In genomic region chr14:25694569-25694897, GRCm38 (mm10) we compare ENCODE assay signal across 8 mouse cellular contexts. TPM values are rescaled to one million over a fixed set of nuclear protein-coding genes. Genes with fewer than 3 reads are reported as not detected.
DNase-seq lines count a peak whose midpoint lies in the region; ATAC-seq and TF ChIP-seq lines count a peak whose summit lies in the region.

No protein-coding gene starts in this region.

- TF ChIP-seq CTCF in heart, postnatal 0 days (IDR thresholded peaks at IDR 0.05; ENCODE audit: low read depth) = no peak

- WGBS in heart, postnatal 0 days = 2% methylated on average over 10 of the region's 10 CpGs
- WGBS in limb, embryonic 10.5 days = 1% methylated on average over 10 of the region's 10 CpGs
- WGBS in midbrain, embryonic 15.5 days = 2% methylated on average over 10 of the region's 10 CpGs

- ATAC-seq in heart, postnatal 0 days (ENCODE audit: insufficient read depth, low read depth) = peak; percentile 15
- ATAC-seq in midbrain, embryonic 15.5 days (replicated peaks) = peak; percentile 44

- H3K4me1 ChIP-seq in heart, postnatal 0 days (ENCODE audit: control insufficient read depth, insufficient read depth) = peaks cover 22% of the 10 kb centered on the region
- H3K4me1 ChIP-seq in limb, embryonic 10.5 days = peaks cover 34% of the 10 kb centered on the region
- peaks cover 26% of the 10 kb centered on the region for H3K4me1 ChIP-seq in midbrain, embryonic 15.5 days

- DNase-seq in adrenal gland, postnatal 10 days = peak; percentile 47
- DNase-seq in adrenal gland, postnatal 4 days (ENCODE audit: low spot score in 2 of 2) = no peak
- peak; percentile 68 for DNase-seq in ZHBTc4 (ENCODE audit: low read depth, low spot score)
- no peak for DNase-seq in heart, postnatal 0 days (ENCODE audit: low spot score)
- DNase-seq in limb, embryonic 10.5 days (ENCODE audit: low spot score) = peak; percentile 59
- no peak for DNase-seq in right cerebral cortex, postnatal 36 days (ENCODE audit: low spot score in 2 of 2)
- no peak for DNase-seq in adrenal gland, adult 18-20 months (ENCODE audit: low spot score in 2 of 2)

- peak overlapping the region; percentile 87 for H3K9ac ChIP-seq in heart, postnatal 0 days (replicated peaks; ENCODE audit: low read depth, low read length)
- H3K9ac ChIP-seq in midbrain, embryonic 15.5 days = peak overlapping the region; percentile 75

- peaks cover 37% of the 10 kb centered on the region for H3K36me3 ChIP-seq in heart, postnatal 0 days (replicated peaks; ENCODE audit: control insufficient read depth, insufficient read depth, low read length)
- H3K36me3 ChIP-seq in limb, embryonic 10.5 days = peaks cover 39% of the 10 kb centered on the region
- peaks cover 18% of the 10 kb centered on the region; the same call in 1 of the 2 replicates for H3K36me3 ChIP-seq in midbrain, embryonic 15.5 days (replicated peaks)

- no peaks in the 10 kb centered on the region for H3K9me3 ChIP-seq in heart, postnatal 0 days (replicated peaks; ENCODE audit: control insufficient read depth, low read length)
- no peaks in the 10 kb centered on the region for H3K9me3 ChIP-seq in limb, embryonic 10.5 days (replicated peaks)
- H3K9me3 ChIP-seq in midbrain, embryonic 15.5 days = no peaks in the 10 kb centered on the region

- no peaks in the 10 kb centered on the region for H3K27me3 ChIP-seq in heart, postnatal 0 days (ENCODE audit: control insufficient read depth, insufficient read depth, low read length)
- no peaks in the 10 kb centered on the region for H3K27me3 ChIP-seq in limb, embryonic 10.5 days (ENCODE audit: low read depth, poor library complexity, severe bottlenecking)
- H3K27me3 ChIP-seq in midbrain, embryonic 15.5 days (replicated peaks) = no peaks in the 10 kb centered on the region

- H3K4me2 ChIP-seq in heart, postnatal 0 days (ENCODE audit: low read depth, low read length) = peak overlapping the region; percentile 86
- H3K4me2 ChIP-seq in midbrain, embryonic 15.5 days = peak overlapping the region; percentile 83

- H3K4me3 ChIP-seq in heart, postnatal 0 days (ENCODE audit: low read depth, low read length) = peak overlapping the region; percentile 93
- H3K4me3 ChIP-seq in limb, embryonic 10.5 days = peak overlapping the region; percentile 79
- H3K4me3 ChIP-seq in midbrain, embryonic 15.5 days = peak overlapping the region; percentile 78

- no peak for TF ChIP-seq EP300 in heart, postnatal 0 days (IDR thresholded peaks at IDR 0.05; ENCODE audit: low read depth)

- peak overlapping the region; percentile 92 for H3K27ac ChIP-seq in heart, postnatal 0 days (ENCODE audit: low read depth)
- H3K27ac ChIP-seq in limb, embryonic 10.5 days = peak overlapping the region; percentile 89
- no peak overlapping the region; the same call in 1 of the 2 replicates for H3K27ac ChIP-seq in midbrain, embryonic 15.5 days

RNA-seq across cellular contexts. Expression of gene Ppif, which starts 0.6 kb away (rescaled TPM):
- 10 to 100 TPM; 47.9 to 66.6 TPM for total RNA-seq in adrenal gland, postnatal 10 days (2021)
- 10 to 100 TPM; 35.2 to 38.8 TPM for total RNA-seq in adrenal gland, postnatal 4 days (2021)
- 205 and 222 TPM in 2 replicates for total RNA-seq in heart, postnatal 0 days (2014; rRNA removed; ENCODE audit: low replicate concordance)
- polyA plus RNA-seq in heart, postnatal 0 days (2015; fragmentation: Nextera tagmentation; extraction: Ambion mirVana) = 140 and 151 TPM in 2 replicates
- 56.8 and 67.3 TPM in 2 replicates for polyA plus RNA-seq in limb, embryonic 10.5 days (2016; fragmentation: Nextera tagmentation; extraction: Ambion mirVana)
- 30.6 and 32.0 TPM in 2 replicates for polyA plus RNA-seq in midbrain, embryonic 15.5 days (2015; fragmentation: Nextera tagmentation; extraction: Ambion mirVana)
- total RNA-seq in adrenal gland, adult 18-20 months (2021) = 10 to 100 TPM; 21.3 to 32.1 TPM

Comparison
In these comparisons a context has a peak if more than half of its experiments do, and no peak if none do; other contexts are left out.
1. DNase-seq: peak in adrenal gland, postnatal 10 days (single experiment), ZHBTc4 (single experiment) and limb, embryonic 10.5 days (single experiment); none in adrenal gland, postnatal 4 days (0 of 2), heart, postnatal 0 days (single experiment), right cerebral cortex, postnatal 36 days (0 of 2) and adrenal gland, adult 18-20 months (0 of 2).
2. Peak in every context shown above with its lines, with median percentiles within 50 percentile points of each other: H3K4me3 ChIP-seq.